ENCODE assay signal across 15 mouse cellular contexts in genomic region chr9:20756081-20756700, GRCm38 (mm10). TPM values are rescaled to one million over a fixed set of nuclear protein-coding genes. Genes with fewer than 3 reads are reported as not detected.
DNase-seq lines count a peak whose midpoint lies in the region; ATAC-seq and TF ChIP-seq lines count a peak whose summit lies in the region.
"Had no signal": no experiment of that assay in that cellular context is flagged by ENCODE, and none has a peak within 500 bp of the region (broad histone marks: within the 10 kb centered on the region; RNA-seq: fewer than 3 reads in every experiment).

No protein-coding gene starts in this region.

- TF ChIP-seq CTCF in liver, embryonic 14.5 days (IDR thresholded peaks at IDR 0.05; ENCODE audit: low read depth), result peak; percentile 45
- TF ChIP-seq CTCF in stomach, postnatal 0 days (IDR thresholded peaks at IDR 0.05; ENCODE audit: low read depth), result 0 out of 2 replicates have a peak, but pooled peaks have one; percentile 2

- H3K4me1 ChIP-seq in liver, embryonic 14.5 days (replicated peaks; ENCODE audit: control insufficient read depth in 2 of 2, insufficient read depth in 2 of 2, low read length in 1 of 2), result peaks cover 16 to 20% of the 10 kb centered on the region in 2 experiments
- H3K4me1 ChIP-seq in liver, embryonic 11.5 days (replicated peaks; ENCODE audit: control insufficient read depth, insufficient read depth, low read length), result peaks cover 16% of the 10 kb centered on the region
- H3K4me1 ChIP-seq in stomach, postnatal 0 days (replicated peaks; ENCODE audit: control insufficient read depth, insufficient read depth), result no peaks in the 10 kb centered on the region
- H3K4me1 ChIP-seq: embryonic facial prominence, embryonic 10.5 days; embryonic facial prominence, embryonic 12.5 days; forebrain, embryonic 13.5 days; forebrain, embryonic 15.5 days had no signal

- H3K4me2 ChIP-seq in liver, embryonic 14.5 days (ENCODE audit: low read depth), result no peak overlapping the region
- no peak overlapping the region for H3K4me2 ChIP-seq in liver, embryonic 11.5 days
- no peak overlapping the region for H3K4me2 ChIP-seq in stomach, postnatal 0 days (replicated peaks; ENCODE audit: low read depth)
- H3K4me2 ChIP-seq: embryonic facial prominence, embryonic 12.5 days; forebrain, embryonic 13.5 days; forebrain, embryonic 15.5 days had no signal

- TF ChIP-seq EP300 in liver, embryonic 14.5 days (IDR thresholded peaks at IDR 0.05; ENCODE audit: low read depth), result no peak
- no peak for TF ChIP-seq EP300 in stomach, postnatal 0 days (optimal IDR thresholded peaks at IDR 0.05)

- no peak overlapping the region for H3K9ac ChIP-seq in liver, embryonic 14.5 days (replicated peaks)
- H3K9ac ChIP-seq in liver, embryonic 11.5 days (ENCODE audit: low read depth, low read length), result no peak overlapping the region
- no peak overlapping the region for H3K9ac ChIP-seq in stomach, postnatal 0 days (ENCODE audit: low read length)
- H3K9ac ChIP-seq: embryonic facial prominence, embryonic 12.5 days; forebrain, embryonic 13.5 days; forebrain, embryonic 15.5 days; forebrain, postnatal 0 days had no signal

- no peak overlapping the region for H3K4me3 ChIP-seq in liver, embryonic 14.5 days (ENCODE audit: insufficient read depth in 1 of 2, low read depth in 2 of 2, low read length in 2 of 2)
- no peak overlapping the region for H3K4me3 ChIP-seq in liver, embryonic 11.5 days (ENCODE audit: low read depth, low read length)
- H3K4me3 ChIP-seq in stomach, postnatal 0 days (ENCODE audit: low read depth, low read length), result no peak overlapping the region
- H3K4me3 ChIP-seq: embryonic facial prominence, embryonic 10.5 days; embryonic facial prominence, embryonic 12.5 days; forebrain, embryonic 13.5 days; forebrain, embryonic 15.5 days had no signal

- DNase-seq in liver, embryonic 14.5 days (ENCODE audit: low read depth in 3 of 3, low spot score in 3 of 3), result no peak
- DNase-seq in liver, embryonic 11.5 days (ENCODE audit: low spot score), result no peak
- DNase-seq in 416B (ENCODE audit: low read depth) (peak; percentile 60), MN1 (ENCODE audit: low spot score) (peak; percentile 27)
- no peak for DNase-seq in stomach, postnatal 0 days (ENCODE audit: low spot score)
- no peak for DNase-seq in thymus, postnatal 10 days (ENCODE audit: low spot score in 2 of 2)
- DNase-seq in heart, adult 8-10 months (ENCODE audit: low spot score), result no peak
- DNase-seq: forebrain, postnatal 0 days had no signal

- no peaks in the 10 kb centered on the region for H3K36me3 ChIP-seq in liver, embryonic 14.5 days (replicated peaks; ENCODE audit: control insufficient read depth, insufficient read depth, low read depth)
- H3K36me3 ChIP-seq in liver, embryonic 11.5 days (ENCODE audit: control insufficient read depth, insufficient read depth, low read length), result no peaks in the 10 kb centered on the region
- no peaks in the 10 kb centered on the region for H3K36me3 ChIP-seq in stomach, postnatal 0 days (ENCODE audit: control insufficient read depth, insufficient read depth, low read length)
- H3K36me3 ChIP-seq: embryonic facial prominence, embryonic 10.5 days; embryonic facial prominence, embryonic 12.5 days; forebrain, embryonic 15.5 days had no signal

- 67% methylated on average over 4 of the region's 4 CpGs for WGBS in liver, embryonic 14.5 days (ENCODE audit: insufficient replicate concordance)
- 70% methylated on average over 4 of the region's 4 CpGs for WGBS in liver, embryonic 11.5 days
- 81% methylated on average over 4 of the region's 4 CpGs for WGBS in stomach, postnatal 0 days

- H3K27ac ChIP-seq in liver, embryonic 14.5 days, result no peak overlapping the region
- no peak overlapping the region for H3K27ac ChIP-seq in liver, embryonic 11.5 days (ENCODE audit: low read depth, low read length)
- H3K27ac ChIP-seq in stomach, postnatal 0 days (replicated peaks), result no peak overlapping the region
- H3K27ac ChIP-seq: embryonic facial prominence, embryonic 10.5 days; embryonic facial prominence, embryonic 12.5 days; forebrain, embryonic 13.5 days; forebrain, embryonic 15.5 days had no signal

- no peaks in the 10 kb centered on the region; the same call in 1 of the 2 replicates for H3K27me3 ChIP-seq in liver, embryonic 14.5 days (ENCODE audit: control insufficient read depth, insufficient read depth, low read length)
- H3K27me3 ChIP-seq in liver, embryonic 11.5 days (replicated peaks; ENCODE audit: control insufficient read depth, insufficient read depth, low read length), result no peaks in the 10 kb centered on the region
- H3K27me3 ChIP-seq in stomach, postnatal 0 days (ENCODE audit: control insufficient read depth, insufficient read depth, low read length), result no peaks in the 10 kb centered on the region
- H3K27me3 ChIP-seq: embryonic facial prominence, embryonic 12.5 days; forebrain, embryonic 13.5 days; forebrain, embryonic 15.5 days; Patski had no signal

- H3K9me3 ChIP-seq in liver, embryonic 14.5 days (ENCODE audit: control insufficient read depth, low read length), result no peaks in the 10 kb centered on the region
- H3K9me3 ChIP-seq in liver, embryonic 11.5 days (ENCODE audit: control insufficient read depth, low read length), result no peaks in the 10 kb centered on the region
- no peaks in the 10 kb centered on the region for H3K9me3 ChIP-seq in stomach, postnatal 0 days (ENCODE audit: control insufficient read depth, low read length)
- H3K9me3 ChIP-seq: embryonic facial prominence, embryonic 10.5 days; embryonic facial prominence, embryonic 12.5 days; forebrain, embryonic 13.5 days; forebrain, embryonic 15.5 days had no signal

- ATAC-seq in liver, embryonic 14.5 days (ENCODE audit: insufficient read depth), result no peak
- ATAC-seq in liver, embryonic 11.5 days (replicated peaks; ENCODE audit: low FRiP score), result no peak
- no peak; the same call in 1 of the 2 replicates for ATAC-seq in stomach, postnatal 0 days (ENCODE audit: low FRiP score, low TSS enrichment)
- ATAC-seq in cerebellum, adult (ENCODE audit: insufficient number of reproducible peaks, low FRiP score, low TSS enrichment), result no peak
- ATAC-seq: forebrain, embryonic 15.5 days; forebrain, postnatal 0 days; Patski had no signal

RNA-seq across cellular contexts. Expression of gene Olfm2, which starts 10.0 kb away (rescaled TPM):
- 0.06 and 0.18 TPM in 2 replicates for polyA plus RNA-seq in liver, embryonic 14.5 days (2012; rRNA removed)
- polyA plus RNA-seq in liver, embryonic 14.5 days (2014; fragmentation: Nextera tagmentation; extraction: Ambion mirVana), result 0.10 TPM in 1 of 2 replicates, not detected in the other
- polyA plus RNA-seq in liver, embryonic 11.5 days (2014; fragmentation: Nextera tagmentation; extraction: Ambion mirVana), result 1.2 and 1.3 TPM in 2 replicates
- 2.3 and 2.5 TPM in 2 replicates for polyA plus RNA-seq in stomach, postnatal 0 days (2015; fragmentation: Nextera tagmentation; extraction: Ambion mirVana)
- total RNA-seq in heart, adult 8-10 months (2022), result under 1 TPM in 3 of 4 experiments, not detected in 1; 0.16 to 0.22 (median 0.22) TPM

RNA-seq across cellular contexts. Expression of gene Col5a3, which starts 58.7 kb away (rescaled TPM):
- polyA plus RNA-seq in liver, embryonic 14.5 days (2012; rRNA removed), result 0.05 and 0.08 TPM in 2 replicates
- polyA plus RNA-seq in liver, embryonic 14.5 days (2014; fragmentation: Nextera tagmentation; extraction: Ambion mirVana), result 0.03 and 0.10 TPM in 2 replicates
- polyA plus RNA-seq in liver, embryonic 11.5 days (2014; fragmentation: Nextera tagmentation; extraction: Ambion mirVana), result 0.05 TPM in 2 replicates
- polyA plus RNA-seq in stomach, postnatal 0 days (2015; fragmentation: Nextera tagmentation; extraction: Ambion mirVana), result 2.4 and 2.6 TPM in 2 replicates
- 10 to 100 TPM in 1 of 4 experiments, 1 to 10 TPM in 3; 5.6 to 10.2 (median 6.4) TPM for total RNA-seq in heart, adult 8-10 months (2022)
- polyA plus RNA-seq: activated CD4-positive, CD25-positive, alpha-beta regulatory T cell, adult 4 months had no signal

Comparison
In these comparisons a context has a peak if more than half of its experiments do, and no peak if none do; other contexts are left out.
1. DNase-seq: peak in 416B (single experiment) and MN1 (single experiment); none in liver, embryonic 14.5 days (0 of 3), liver, embryonic 11.5 days (single experiment), stomach, postnatal 0 days (single experiment), thymus, postnatal 10 days (0 of 2) and heart, adult 8-10 months (single experiment).